Mouse (Mus musculus): Measurements from ENCODE around the gene Retsat. TPM values are rescaled to one million over a fixed set of nuclear protein-coding genes. Genes with fewer than 3 reads are reported as not detected.

The Retsat gene
- polyA plus RNA-seq, 1 experiment from 2014 or later, result 20.1 TPM

- Histone ChIP-seq H3K4me3 (ENCODE audit: low read length) (no peak overlapping the region), H3K9me3 (ENCODE audit: control insufficient read depth, low read length) (no peaks in the 10 kb centered on the region), H3K27ac (ENCODE audit: low read depth, low read length) (0 out of 2 replicates have a peak overlapping the region, but pooled peaks have one; percentile 17), H3K27me3 (ENCODE audit: control insufficient read depth, insufficient read depth, low read length) (no peaks in the 10 kb centered on the region), H3K9ac (ENCODE audit: low read depth, low read length) (no peak overlapping the region), H3K36me3 (ENCODE audit: control insufficient read depth, insufficient read depth, low read length) (peaks cover 57% of the 10 kb centered on the region), H3K4me2 (replicated peaks; ENCODE audit: low read depth, low read length) (no peak overlapping the region), H3K4me1 (ENCODE audit: control insufficient read depth, insufficient read depth, low read length) (no peaks in the 10 kb centered on the region)
- WGBS, result 80% methylated on average over 16 of the region's 16 CpGs
- ATAC-seq (ENCODE audit: low FRiP score, low TSS enrichment), result peak; percentile 66
These were observed 29.0 kb downstream of the Retsat start for GRCm38 (mm10) chr6:72627276-72627675.

DNA sequence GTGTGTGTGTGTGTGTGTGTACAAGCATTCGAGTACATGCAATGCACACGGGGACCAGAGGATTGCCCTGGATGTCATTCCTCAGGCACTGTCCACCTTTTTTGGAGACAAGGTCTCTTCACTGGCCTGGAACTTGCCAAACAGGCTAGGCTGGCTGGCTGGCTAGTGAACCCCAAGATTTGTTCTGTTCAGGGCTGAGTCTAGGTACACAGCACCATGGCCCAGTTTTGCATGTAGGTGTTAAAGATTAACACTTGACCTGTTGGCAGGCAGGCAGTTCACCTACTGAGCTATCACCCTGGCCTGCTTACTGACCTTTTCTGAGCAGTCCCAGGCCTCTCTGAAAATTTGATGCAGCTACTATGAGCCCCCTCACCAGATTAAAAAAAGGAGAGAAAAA, 32.1 kb downstream of the Retsat start:
- Histone ChIP-seq H3K36me3 (ENCODE audit: control insufficient read depth, insufficient read depth, low read length) (peaks cover 70% of the 10 kb centered on the region), H3K4me2 (replicated peaks; ENCODE audit: low read depth, low read length) (no peak overlapping the region), H3K9ac (ENCODE audit: low read depth, low read length) (no peak overlapping the region), H3K4me1 (ENCODE audit: control insufficient read depth, insufficient read depth, low read length) (no peaks in the 10 kb centered on the region), H3K27me3 (ENCODE audit: control insufficient read depth, insufficient read depth, low read length) (no peaks in the 10 kb centered on the region), H3K27ac (ENCODE audit: low read depth, low read length) (no peak overlapping the region), H3K4me3 (ENCODE audit: low read length) (no peak overlapping the region), H3K9me3 (ENCODE audit: control insufficient read depth, low read length) (no peaks in the 10 kb centered on the region)
- ATAC-seq (ENCODE audit: low FRiP score, low TSS enrichment), result no peak
- 79% methylated on average over 2 of the region's 2 CpGs for WGBS

DNA sequence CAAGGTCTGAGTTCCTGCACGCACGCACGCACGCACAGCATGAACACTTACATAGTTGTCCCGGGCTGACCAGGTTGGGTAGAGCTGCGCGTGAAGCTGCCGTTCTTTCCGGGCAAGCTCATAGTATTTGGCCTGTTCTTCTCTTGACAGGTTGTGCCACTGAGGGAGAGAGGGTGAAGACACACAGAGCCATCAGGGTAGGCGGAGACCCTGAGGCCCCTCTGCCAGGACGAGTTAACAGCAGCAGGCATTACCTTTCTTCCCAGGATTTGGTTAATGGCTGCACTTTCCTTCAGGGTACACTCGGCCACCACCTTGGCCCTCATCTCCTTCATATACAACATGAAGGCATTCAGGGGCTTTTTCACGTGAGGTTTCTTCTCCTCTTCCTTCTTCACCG, 32.7 kb downstream of the Retsat start:
- H3K4me1 ChIP-seq (ENCODE audit: control insufficient read depth, insufficient read depth, low read length), result no peaks in the 10 kb centered on the region; the same call in 1 of the 2 replicates
- H3K36me3 ChIP-seq (ENCODE audit: control insufficient read depth, insufficient read depth, low read length), result peaks cover 69% of the 10 kb centered on the region

GRCm38 (mm10) chr6:72631700-72632099, 33.4 kb downstream of the Retsat start:
- peaks cover 7% of the 10 kb centered on the region for H3K4me1 ChIP-seq (ENCODE audit: control insufficient read depth, insufficient read depth, low read length)
- no peak overlapping the region for H3K9ac ChIP-seq (ENCODE audit: low read depth, low read length)
- no peaks in the 10 kb centered on the region for H3K9me3 ChIP-seq (ENCODE audit: control insufficient read depth, low read length)
- H3K4me3 ChIP-seq (ENCODE audit: low read length), result no peak overlapping the region
- no peak overlapping the region for H3K4me2 ChIP-seq (replicated peaks; ENCODE audit: low read depth, low read length)
- no peaks in the 10 kb centered on the region for H3K27me3 ChIP-seq (ENCODE audit: control insufficient read depth, insufficient read depth, low read length)
- H3K27ac ChIP-seq (ENCODE audit: low read depth, low read length), result no peak overlapping the region
- no peak for ATAC-seq (ENCODE audit: low FRiP score, low TSS enrichment)
- H3K36me3 ChIP-seq (ENCODE audit: control insufficient read depth, insufficient read depth, low read length), result peaks cover 62% of the 10 kb centered on the region
- WGBS, result 63% methylated on average over 6 of the region's 6 CpGs

More for the DNA sequence above, 32.7 kb downstream of the Retsat start:
- H3K9ac ChIP-seq (ENCODE audit: low read depth, low read length), result no peak overlapping the region
- 83% methylated on average over 14 of the region's 14 CpGs for WGBS
- ATAC-seq (ENCODE audit: low FRiP score, low TSS enrichment), result no peak
- no peak overlapping the region for H3K4me3 ChIP-seq (ENCODE audit: low read length)
- H3K27me3 ChIP-seq (ENCODE audit: control insufficient read depth, insufficient read depth, low read length), result no peaks in the 10 kb centered on the region
- no peaks in the 10 kb centered on the region for H3K9me3 ChIP-seq (ENCODE audit: control insufficient read depth, low read length)
- H3K4me2 ChIP-seq (replicated peaks; ENCODE audit: low read depth, low read length), result no peak overlapping the region
- H3K27ac ChIP-seq (ENCODE audit: low read depth, low read length), result no peak overlapping the region

GRCm38 (mm10) chr6:72634311-72634710, 36.0 kb downstream of the Retsat start:
- no peaks in the 10 kb centered on the region for H3K9me3 ChIP-seq (ENCODE audit: control insufficient read depth, low read length)
- no peak overlapping the region for H3K4me2 ChIP-seq (replicated peaks; ENCODE audit: low read depth, low read length)
- H3K27ac ChIP-seq (ENCODE audit: low read depth, low read length), result no peak overlapping the region
- H3K4me1 ChIP-seq (ENCODE audit: control insufficient read depth, insufficient read depth, low read length), result peaks cover 9% of the 10 kb centered on the region
- ATAC-seq (ENCODE audit: low FRiP score, low TSS enrichment), result no peak
- 20% methylated on average over 10 of the region's 10 CpGs for WGBS
- no peak overlapping the region for H3K4me3 ChIP-seq (ENCODE audit: low read length)
- no peaks in the 10 kb centered on the region for H3K27me3 ChIP-seq (ENCODE audit: control insufficient read depth, insufficient read depth, low read length)
- peaks cover 40% of the 10 kb centered on the region for H3K36me3 ChIP-seq (ENCODE audit: control insufficient read depth, insufficient read depth, low read length)
- H3K9ac ChIP-seq (ENCODE audit: low read depth, low read length), result no peak overlapping the region

DNA sequence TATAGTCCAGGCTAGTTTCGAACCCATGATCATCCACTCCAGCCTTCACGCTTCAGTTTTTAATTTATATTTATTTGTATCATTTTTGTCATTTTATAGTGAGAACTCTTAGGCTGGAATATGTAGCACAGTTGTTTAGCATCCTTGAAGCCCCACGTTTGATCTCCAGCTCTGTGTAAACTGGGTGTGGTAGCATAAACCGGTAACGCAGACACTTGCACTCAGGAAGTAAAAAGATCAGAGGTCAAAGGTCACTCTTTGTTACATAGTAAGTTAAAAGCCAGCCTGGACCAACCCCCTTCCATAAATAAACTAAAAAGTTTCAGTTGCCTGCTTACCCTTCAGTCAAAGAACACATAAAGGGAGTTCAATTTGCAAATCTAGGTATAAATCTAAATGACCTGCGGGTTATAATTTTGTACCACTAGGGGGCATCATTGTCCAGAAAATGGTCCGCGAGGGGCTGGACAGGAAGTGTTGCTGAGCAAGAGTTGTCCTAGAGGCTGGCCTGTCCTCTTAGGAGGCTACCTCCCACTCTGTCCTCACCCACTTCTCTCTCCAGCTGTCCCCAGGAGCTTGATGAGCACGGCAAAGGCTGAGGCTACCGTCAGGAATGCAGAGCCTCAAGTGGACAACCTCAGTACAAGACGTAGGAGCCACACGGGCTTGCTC, 37.6 kb downstream of the Retsat start:
- no peaks in the 10 kb centered on the region for H3K9me3 ChIP-seq (ENCODE audit: control insufficient read depth, low read length)
- peak overlapping the region; percentile 26; the same call in 1 of the 2 replicates for H3K27ac ChIP-seq (ENCODE audit: low read depth, low read length)
- WGBS, result 40% methylated on average over 12 of the region's 12 CpGs
- no peaks in the 10 kb centered on the region for H3K27me3 ChIP-seq (ENCODE audit: control insufficient read depth, insufficient read depth, low read length)
- peak; percentile 86 for ATAC-seq (ENCODE audit: low FRiP score, low TSS enrichment)
- H3K36me3 ChIP-seq (ENCODE audit: control insufficient read depth, insufficient read depth, low read length), result peaks cover 27% of the 10 kb centered on the region
- no peak overlapping the region for H3K4me2 ChIP-seq (replicated peaks; ENCODE audit: low read depth, low read length)
- H3K4me3 ChIP-seq (ENCODE audit: low read length), result no peak overlapping the region
- H3K4me1 ChIP-seq (ENCODE audit: control insufficient read depth, insufficient read depth, low read length), result peaks cover 9% of the 10 kb centered on the region
- no peak overlapping the region for H3K9ac ChIP-seq (ENCODE audit: low read depth, low read length)

- H3K9me3 ChIP-seq (ENCODE audit: control insufficient read depth, low read length), result no peaks in the 10 kb centered on the region
- H3K27me3 ChIP-seq (ENCODE audit: control insufficient read depth, insufficient read depth, low read length), result no peaks in the 10 kb centered on the region
- 73% methylated on average over 3 of the region's 3 CpGs for WGBS
- no peak overlapping the region for H3K9ac ChIP-seq (ENCODE audit: low read depth, low read length)
- no peak overlapping the region for H3K4me2 ChIP-seq (replicated peaks; ENCODE audit: low read depth, low read length)
- H3K4me1 ChIP-seq (ENCODE audit: control insufficient read depth, insufficient read depth, low read length), result peaks cover 9% of the 10 kb centered on the region
- H3K4me3 ChIP-seq (ENCODE audit: low read length), result no peak overlapping the region
- peak overlapping the region; percentile 26; the same call in 1 of the 2 replicates for H3K27ac ChIP-seq (ENCODE audit: low read depth, low read length)
- ATAC-seq (ENCODE audit: low FRiP score, low TSS enrichment), result no peak
- peaks cover 17% of the 10 kb centered on the region for H3K36me3 ChIP-seq (ENCODE audit: control insufficient read depth, insufficient read depth, low read length)
These were observed 38.7 kb downstream of the Retsat start for GRCm38 (mm10) chr6:72636940-72637339.

GRCm38 (mm10) chr6:72641218-72641954, 43.1 kb downstream of the Retsat start:
- no peak for ATAC-seq (ENCODE audit: low FRiP score, low TSS enrichment)
- Histone ChIP-seq H3K9ac (ENCODE audit: low read depth, low read length) (no peak overlapping the region), H3K4me3 (ENCODE audit: low read length) (no peak overlapping the region)

GRCm38 (mm10) chr6:72644576-72644975, 46.3 kb downstream of the Retsat start:
- 83% methylated on average over 4 of the region's 4 CpGs for WGBS
- ATAC-seq (ENCODE audit: low FRiP score, low TSS enrichment), result no peak
- H3K27ac ChIP-seq (ENCODE audit: low read depth, low read length), result no peak overlapping the region

More at GRCm38 (mm10) chr6:72641218-72641954, 43.1 kb downstream of the Retsat start:
- H3K4me2 ChIP-seq (replicated peaks; ENCODE audit: low read depth, low read length), result no peak overlapping the region
- H3K27me3 ChIP-seq (ENCODE audit: control insufficient read depth, insufficient read depth, low read length), result no peaks in the 10 kb centered on the region
- WGBS, result 79% methylated on average over 18 of the region's 18 CpGs
- no peak overlapping the region for H3K27ac ChIP-seq (ENCODE audit: low read depth, low read length)
- peaks cover 5% of the 10 kb centered on the region for H3K4me1 ChIP-seq (ENCODE audit: control insufficient read depth, insufficient read depth, low read length)
- H3K36me3 ChIP-seq (ENCODE audit: control insufficient read depth, insufficient read depth, low read length), result no peaks in the 10 kb centered on the region; the same call in 1 of the 2 replicates
- no peaks in the 10 kb centered on the region for H3K9me3 ChIP-seq (ENCODE audit: control insufficient read depth, low read length)

More at GRCm38 (mm10) chr6:72644576-72644975, 46.3 kb downstream of the Retsat start:
- H3K9ac ChIP-seq (ENCODE audit: low read depth, low read length), result no peak overlapping the region
- H3K4me3 ChIP-seq (ENCODE audit: low read length), result no peak overlapping the region
- H3K4me1 ChIP-seq (ENCODE audit: control insufficient read depth, insufficient read depth, low read length), result peaks cover 12% of the 10 kb centered on the region; the same call in 1 of the 2 replicates
- H3K36me3 ChIP-seq (ENCODE audit: control insufficient read depth, insufficient read depth, low read length), result peaks cover 13% of the 10 kb centered on the region; the same call in 1 of the 2 replicates
- no peak overlapping the region for H3K4me2 ChIP-seq (replicated peaks; ENCODE audit: low read depth, low read length)
- H3K9me3 ChIP-seq (ENCODE audit: control insufficient read depth, low read length), result no peaks in the 10 kb centered on the region
- no peaks in the 10 kb centered on the region for H3K27me3 ChIP-seq (ENCODE audit: control insufficient read depth, insufficient read depth, low read length)

Measured in kidney, embryonic 14.5 days (tissue).